ENCODE assay signal across 14 mouse cellular contexts in the genomic region with DNA sequence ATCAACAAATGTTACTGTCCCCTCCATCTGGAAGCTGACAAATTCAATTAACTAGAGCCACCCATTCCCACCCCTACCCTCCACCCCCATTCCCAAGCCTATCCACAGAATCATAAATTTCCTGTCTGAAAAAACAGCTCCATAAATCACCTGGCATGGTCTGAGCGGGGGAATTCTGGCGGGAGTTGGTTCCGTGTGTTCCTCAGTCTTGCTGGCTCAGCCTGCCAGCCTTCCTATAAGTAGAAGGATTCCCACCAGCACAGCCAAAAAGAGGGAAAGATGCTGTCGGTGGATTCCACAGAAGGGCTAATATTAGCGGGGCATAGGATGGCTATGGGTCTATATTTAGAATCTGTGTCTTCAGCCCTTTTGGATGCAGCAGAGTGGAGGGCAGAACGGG.
"Had no signal": no experiment of that assay in that cellular context is flagged by ENCODE, and none has a peak within 500 bp of the region (broad histone marks: within the 10 kb centered on the region; RNA-seq: fewer than 3 reads in every experiment).

No protein-coding gene starts in this region.

- H3K4me3 ChIP-seq: left cerebral cortex, adult 2 months; liver, embryonic 13.5 days; lung, embryonic 15.5 days; megakaryocyte, embryonic 14.5 days; midbrain, embryonic 15.5 days; neural tube, embryonic 12.5 days had no signal

- H3K27me3 ChIP-seq: liver, embryonic 13.5 days; lung, embryonic 15.5 days; megakaryocyte, embryonic 14.5 days; midbrain, embryonic 15.5 days; neural tube, embryonic 12.5 days had no signal

- H3K9ac ChIP-seq: liver, embryonic 13.5 days; liver, postnatal 0 days; lung, embryonic 15.5 days; midbrain, embryonic 15.5 days; neural tube, embryonic 12.5 days had no signal

- DNase-seq: kidney, postnatal 14 days; liver; liver, embryonic 13.5 days; liver, postnatal 0 days; lung, postnatal 14 days; thymus, postnatal 4 days had no signal

- H3K4me1 ChIP-seq: liver, embryonic 13.5 days; megakaryocyte, embryonic 14.5 days; midbrain, embryonic 15.5 days had no signal

- H3K4me2 ChIP-seq: liver, embryonic 13.5 days; lung, embryonic 15.5 days; midbrain, embryonic 11.5 days; midbrain, embryonic 15.5 days; neural tube, embryonic 12.5 days had no signal

- H3K27ac ChIP-seq: left cerebral cortex, adult 2 months; liver, embryonic 13.5 days; lung, embryonic 15.5 days; macrophage; midbrain, embryonic 15.5 days; neural tube, embryonic 12.5 days; stomach, postnatal 0 days had no signal

- ATAC-seq: liver, postnatal 0 days; midbrain, embryonic 15.5 days had no signal

- H3K36me3 ChIP-seq: liver, embryonic 13.5 days; lung, embryonic 15.5 days; midbrain, embryonic 15.5 days; neural tube, embryonic 12.5 days had no signal

- H3K9me3 ChIP-seq: liver, embryonic 13.5 days; lung, embryonic 15.5 days; midbrain, embryonic 15.5 days; neural tube, embryonic 12.5 days had no signal
